In the genomic region with DNA sequence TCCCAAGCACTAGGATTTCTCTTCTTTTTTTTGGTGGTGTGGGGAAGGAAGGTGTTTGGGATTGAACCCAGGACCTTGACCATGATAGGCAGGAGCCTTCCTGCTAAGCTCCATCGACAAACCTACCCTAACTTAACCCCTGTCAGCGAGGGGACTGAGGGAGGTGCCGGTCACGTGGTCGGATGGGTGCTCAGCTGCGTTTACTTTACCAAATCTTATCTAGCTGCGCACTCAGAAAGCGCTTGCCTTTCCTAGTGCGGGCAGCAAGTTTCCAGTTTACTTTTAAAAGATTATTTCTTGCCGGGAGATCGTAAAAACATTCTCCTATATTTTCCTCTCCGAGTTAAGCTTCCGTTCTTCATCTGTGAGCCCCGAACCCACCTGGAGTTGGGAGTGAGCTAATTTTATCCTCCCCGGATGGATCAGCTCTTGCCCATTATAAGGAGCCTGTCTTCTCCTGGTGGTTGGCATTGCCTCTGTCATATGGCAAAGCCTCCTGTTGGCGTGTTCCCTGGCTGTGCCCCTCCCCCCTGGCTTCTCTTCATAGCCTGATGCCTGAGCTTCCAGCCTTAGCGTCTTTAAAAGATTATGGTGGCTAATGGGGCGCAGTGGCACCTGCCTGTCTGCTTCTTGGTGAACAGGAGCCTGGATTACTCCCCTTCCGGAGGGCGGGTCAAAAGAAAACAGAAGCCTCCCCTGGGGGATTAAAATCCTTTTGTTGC, we compare ENCODE assay signal across 8 mouse cellular contexts. TPM values are rescaled to one million over a fixed set of nuclear protein-coding genes. Genes with fewer than 3 reads are reported as not detected.
DNase-seq lines count a peak whose midpoint lies in the region; ATAC-seq lines count a peak whose summit lies in the region.

No protein-coding gene starts in this region.

- peaks cover 7% of the 10 kb centered on the region for H3K4me1 ChIP-seq in heart, embryonic 15.5 days (replicated peaks)

- peak; percentile 96 for DNase-seq in heart, adult 11 months
- no peak for DNase-seq in heart, postnatal 25 days (ENCODE audit: low spot score)
- DNase-seq in urinary bladder, postnatal 14 days (ENCODE audit: low spot score) = peak; percentile 53
- DNase-seq in urinary bladder, adult 2 months (ENCODE audit: low spot score) = no peak
- DNase-seq in liver = peak; percentile 40
- no peak for DNase-seq in T-cell, adult 2 months (ENCODE audit: low spot score)
- no peak for DNase-seq in adipocyte (ENCODE audit: low spot score)

- H3K9ac ChIP-seq in heart, embryonic 15.5 days = 0 out of 2 replicates have a peak overlapping the region, but pooled peaks have one; percentile 6

- peak overlapping the region; percentile 22 for H3K4me3 ChIP-seq in heart, embryonic 15.5 days

- ATAC-seq in heart, embryonic 15.5 days (replicated peaks; ENCODE audit: insufficient number of reproducible peaks, insufficient read depth, low FRiP score, low read depth) = no peak

- H3K27ac ChIP-seq in heart, embryonic 15.5 days = no peak overlapping the region

- no peaks in the 10 kb centered on the region for H3K36me3 ChIP-seq in heart, embryonic 15.5 days

- 13% methylated on average over 20 of the region's 20 CpGs for WGBS in heart, embryonic 15.5 days

- intact Hi-C loops in heart, postnatal 25 days (cut with DNase I) = no loop called here

- peak overlapping the region; percentile 55 for H3K4me2 ChIP-seq in heart, embryonic 15.5 days

- no peaks in the 10 kb centered on the region for H3K27me3 ChIP-seq in heart, embryonic 15.5 days

- no peaks in the 10 kb centered on the region for H3K9me3 ChIP-seq in heart, embryonic 15.5 days (replicated peaks)

RNA-seq across cellular contexts. Expression of a gene that starts 17.7 kb away (rescaled TPM):
- 100 to 1,000 TPM; 106 to 118 TPM for total RNA-seq in heart, postnatal 25 days (2021)
- 25.3 and 40.7 TPM in 2 replicates for polyA plus RNA-seq in urinary bladder, adult 2 months (2012; rRNA removed)
- 16.0 and 18.2 TPM in 2 replicates for polyA plus RNA-seq in heart, embryonic 15.5 days (2015; fragmentation: Nextera tagmentation; extraction: Ambion mirVana)

RNA-seq across cellular contexts. Expression of a gene that starts 35.2 kb away (rescaled TPM):
- total RNA-seq in heart, postnatal 25 days (2021) = 10 to 100 TPM; 11.9 to 13.6 TPM
- 22.6 and 24.0 TPM in 2 replicates for polyA plus RNA-seq in urinary bladder, adult 2 months (2012; rRNA removed)
- 10.9 and 14.4 TPM in 2 replicates for polyA plus RNA-seq in heart, embryonic 15.5 days (2015; fragmentation: Nextera tagmentation; extraction: Ambion mirVana)

RNA-seq across cellular contexts. Expression of a gene that starts 51.7 kb away (rescaled TPM):
- 10 to 100 TPM; 67.2 to 67.5 TPM for total RNA-seq in heart, postnatal 25 days (2021)
- 37.1 and 49.6 TPM in 2 replicates for polyA plus RNA-seq in urinary bladder, adult 2 months (2012; rRNA removed)
- 15.1 and 21.1 TPM in 2 replicates for polyA plus RNA-seq in heart, embryonic 15.5 days (2015; fragmentation: Nextera tagmentation; extraction: Ambion mirVana)

Comparison
In these comparisons a context has a peak if more than half of its experiments do, and no peak if none do; other contexts are left out.
1. DNase-seq: peak in heart, adult 11 months (single experiment), urinary bladder, postnatal 14 days (single experiment) and liver (single experiment); none in heart, postnatal 25 days (single experiment), urinary bladder, adult 2 months (single experiment), T-cell, adult 2 months (single experiment) and adipocyte (single experiment).